ENCODE assay signal across 17 mouse cellular contexts in genomic region chr11:33199117-33199514, GRCm38 (mm10). TPM values are rescaled to one million over a fixed set of nuclear protein-coding genes. Genes with fewer than 3 reads are reported as not detected.
A peak's percentile ranks its signal among the peaks of the same experiment; 100 is the strongest.
DNase-seq lines count a peak whose midpoint lies in the region; ATAC-seq and TF ChIP-seq lines count a peak whose summit lies in the region.
"Had no signal": no experiment of that assay in that cellular context is flagged by ENCODE, and none has a peak within 500 bp of the region (broad histone marks: within the 10 kb centered on the region; RNA-seq: fewer than 3 reads in every experiment).

No protein-coding gene starts in this region.

- no peak overlapping the region for H3K27ac ChIP-seq in kidney, postnatal 0 days
- no peak overlapping the region for H3K27ac ChIP-seq in embryonic facial prominence, embryonic 10.5 days (replicated peaks)

- no peaks in the 10 kb centered on the region; the same call in 1 of the 2 replicates for H3K9me3 ChIP-seq in kidney, postnatal 0 days (replicated peaks; ENCODE audit: low read length)
- peaks cover 7% of the 10 kb centered on the region for H3K9me3 ChIP-seq in embryonic facial prominence, embryonic 10.5 days

- H3K4me3 ChIP-seq in kidney, postnatal 0 days (replicated peaks; ENCODE audit: low read depth, low read length) = 0 out of 2 replicates have a peak overlapping the region, but pooled peaks have one; percentile 0
- H3K4me3 ChIP-seq in embryonic facial prominence, embryonic 10.5 days = no peak overlapping the region; the same call in 1 of the 2 replicates

- no peak overlapping the region for H3K9ac ChIP-seq in kidney, postnatal 0 days (ENCODE audit: low read depth, low read length)

- peaks cover 94% of the 10 kb centered on the region for H3K27me3 ChIP-seq in kidney, postnatal 0 days (ENCODE audit: insufficient read depth, low read length)
- H3K27me3 ChIP-seq in embryonic facial prominence, embryonic 10.5 days (replicated peaks; ENCODE audit: low read depth, poor library complexity, severe bottlenecking) = peaks cover 100% of the 10 kb centered on the region

- no peak for DNase-seq in kidney, postnatal 0 days (ENCODE audit: low spot score)
- DNase-seq in kidney, postnatal 10 days = no peak
- peak; percentile 28 to 36 for DNase-seq in cerebellum, postnatal 36 days
- DNase-seq in embryonic facial prominence, embryonic 10.5 days (ENCODE audit: low spot score) = peak; percentile 53
- peak; percentile 55 for DNase-seq in neural tube, embryonic 10.5 days (ENCODE audit: extremely low spot score, low spot score)
- no peak for DNase-seq in ovary, postnatal 14 days (ENCODE audit: low spot score)
- DNase-seq in layer of hippocampus, adult 8-10 months (ENCODE audit: low spot score in 2 of 2) = no peak
- DNase-seq: adrenal gland, postnatal 25 days; kidney, postnatal 36 days had no signal

- 3% methylated on average over 15 of the region's 15 CpGs for WGBS in kidney, postnatal 0 days
- WGBS in embryonic facial prominence, embryonic 10.5 days = 1% methylated on average over 15 of the region's 15 CpGs

- H3K4me2 ChIP-seq in kidney, postnatal 0 days (ENCODE audit: low read length) = no peak overlapping the region

- no peak for ATAC-seq in kidney, postnatal 0 days (replicated peaks; ENCODE audit: low FRiP score, low read depth)

- H3K36me3 ChIP-seq in kidney, postnatal 0 days (ENCODE audit: insufficient read depth, low read length) = no peaks in the 10 kb centered on the region
- H3K36me3 ChIP-seq in embryonic facial prominence, embryonic 10.5 days (replicated peaks) = no peaks in the 10 kb centered on the region

- peaks cover 10% of the 10 kb centered on the region for H3K4me1 ChIP-seq in kidney, postnatal 0 days (replicated peaks; ENCODE audit: insufficient read depth, low read length)
- H3K4me1 ChIP-seq in embryonic facial prominence, embryonic 10.5 days = peaks cover 58% of the 10 kb centered on the region

- no peak for TF ChIP-seq CTCF in kidney, postnatal 0 days (IDR thresholded peaks at IDR 0.05; ENCODE audit: low read depth)

RNA-seq across cellular contexts. Expression of gene Tlx3, which starts 4.3 kb away (rescaled TPM):
- not detected in 2 replicates for polyA plus RNA-seq in kidney, postnatal 0 days (2015; fragmentation: Nextera tagmentation; extraction: Ambion mirVana)
- 5.0 TPM in 2 replicates for polyA plus RNA-seq in embryonic facial prominence, embryonic 10.5 days (2016; fragmentation: Nextera tagmentation; extraction: Ambion mirVana)
- total RNA-seq in layer of hippocampus, adult 8-10 months (2022) = not detected
- total RNA-seq: gastrocnemius, adult 18-20 months; heart, adult 8-10 months; hematopoietic stem cell, adult 5-6 weeks; left cerebral cortex, postnatal 14 days; neutrophil, adult 5-6 weeks had no signal
- polyA plus RNA-seq: cortical plate, adult 2 months; liver, embryonic 16.5 days; stomach, embryonic 16.5 days had no signal

RNA-seq across cellular contexts. Expression of gene Npm1, which starts 36.1 kb away (rescaled TPM):
- polyA plus RNA-seq in kidney, postnatal 0 days (2015; fragmentation: Nextera tagmentation; extraction: Ambion mirVana) = 901 and 905 TPM in 2 replicates
- polyA plus RNA-seq in embryonic facial prominence, embryonic 10.5 days (2016; fragmentation: Nextera tagmentation; extraction: Ambion mirVana) = 1,564 and 1,604 TPM in 2 replicates
- 100 to 1,000 TPM; 184 to 220 (median 194) TPM for total RNA-seq in layer of hippocampus, adult 8-10 months (2022)

RNA-seq across cellular contexts. Expression of gene Fgf18, which starts 51.9 kb away (rescaled TPM):
- polyA plus RNA-seq in kidney, postnatal 0 days (2015; fragmentation: Nextera tagmentation; extraction: Ambion mirVana) = 0.54 and 0.76 TPM in 2 replicates
- polyA plus RNA-seq in embryonic facial prominence, embryonic 10.5 days (2016; fragmentation: Nextera tagmentation; extraction: Ambion mirVana) = 2.8 and 3.4 TPM in 2 replicates
- total RNA-seq in layer of hippocampus, adult 8-10 months (2022) = 1 to 10 TPM; 3.2 to 4.4 (median 3.5) TPM
- total RNA-seq: hematopoietic stem cell, adult 5-6 weeks; neutrophil, adult 5-6 weeks had no signal

Comparison
In these comparisons a context has a peak if more than half of its experiments do, and no peak if none do; other contexts are left out.
1. DNase-seq: peak in cerebellum, postnatal 36 days (2 of 2), embryonic facial prominence, embryonic 10.5 days (single experiment) and neural tube, embryonic 10.5 days (single experiment); none in kidney, postnatal 0 days (single experiment), kidney, postnatal 10 days (single experiment), ovary, postnatal 14 days (single experiment) and layer of hippocampus, adult 8-10 months (0 of 2).